Mouse (Mus musculus) cerebellum, adult (tissue): ENCODE results near the gene Kcnq4.
A peak's percentile ranks its signal among the peaks of the same experiment; 100 is the strongest.

ENCODE experiments used
- ATAC-seq: cut with Nextera tagmentation; 2 replicates; pipeline ENCODE4 v1.9.2; 2017; ENCODE audit warnings: mild to moderate bottlenecking, moderate library complexity, mixed read lengths; ENCODE audit not compliant: insufficient number of reproducible peaks, low FRiP score, low TSS enrichment

The Kcnq4 gene

GRCm38 (mm10) chr4:120747941-120748866 is at the start of gene Kcnq4:
Kcnq4 (minus strand) TSS chr4:120748612.
- ATAC-seq: no peak

GRCm38 (mm10) chr4:120796687-120797086 is 48.3 kb upstream of the Kcnq4 start:
- ATAC-seq: no peak

GRCm38 (mm10) chr4:120795646-120796045 is 47.2 kb upstream of the Kcnq4 start:
- ATAC-seq: no peak

DNA sequence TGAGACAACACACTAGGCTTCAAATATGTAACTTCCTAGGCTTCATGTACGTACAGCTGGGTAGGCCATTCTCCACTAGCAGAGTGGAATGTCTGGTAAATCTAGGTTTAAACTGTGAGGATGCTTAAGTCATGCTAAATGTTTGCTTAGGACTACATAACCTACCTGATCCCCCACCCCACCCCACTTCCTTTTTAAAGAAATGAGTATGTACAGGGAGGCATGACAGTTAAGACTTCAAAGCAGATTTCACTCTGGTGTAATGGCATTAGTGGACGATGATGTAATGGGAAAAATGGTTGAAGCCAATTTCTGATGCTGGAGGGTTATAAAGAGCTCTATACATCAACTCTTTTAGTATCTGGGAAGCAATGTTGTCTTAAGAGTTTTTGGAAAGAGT is 44.5 kb upstream of the Kcnq4 start:
- ATAC-seq: no peak

GRCm38 (mm10) chr4:120790027-120790426 is 41.6 kb upstream of the Kcnq4 start:
- peak; percentile 82 for ATAC-seq

GRCm38 (mm10) chr4:120755801-120756200 is 7.4 kb upstream of the Kcnq4 start:
- no peak for ATAC-seq

DNA sequence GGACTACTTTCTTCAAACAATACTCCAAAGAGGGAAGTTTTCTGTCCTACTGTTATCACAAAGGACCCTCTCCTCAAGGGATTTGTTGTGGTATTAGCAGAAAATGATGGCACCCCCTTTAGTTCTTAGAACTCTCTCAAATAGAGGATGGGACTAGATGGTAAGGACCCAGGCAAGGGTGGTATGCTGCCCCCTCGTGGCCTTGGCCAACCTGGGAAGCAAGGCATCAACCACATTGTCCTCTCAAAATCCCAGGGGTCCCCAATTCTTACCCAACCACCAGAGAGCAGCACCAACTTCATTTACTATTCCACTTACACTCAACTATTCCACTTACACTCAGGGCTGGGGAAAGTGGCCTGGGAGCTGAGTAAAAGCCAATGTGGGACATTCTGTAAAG is 6.9 kb upstream of the Kcnq4 start:
- peak; percentile 64; the same call in 1 of the 2 replicates for ATAC-seq

- no peak for ATAC-seq
Observed at GRCm38 (mm10) chr4:120749601-120750000, 1.2 kb upstream of the Kcnq4 start.

- no peak for ATAC-seq
Observed at GRCm38 (mm10) chr4:120747243-120747792, 1.1 kb downstream of the Kcnq4 start.

- no peak for ATAC-seq
Observed at GRCm38 (mm10) chr4:120746552-120747150, 1.8 kb downstream of the Kcnq4 start.

DNA sequence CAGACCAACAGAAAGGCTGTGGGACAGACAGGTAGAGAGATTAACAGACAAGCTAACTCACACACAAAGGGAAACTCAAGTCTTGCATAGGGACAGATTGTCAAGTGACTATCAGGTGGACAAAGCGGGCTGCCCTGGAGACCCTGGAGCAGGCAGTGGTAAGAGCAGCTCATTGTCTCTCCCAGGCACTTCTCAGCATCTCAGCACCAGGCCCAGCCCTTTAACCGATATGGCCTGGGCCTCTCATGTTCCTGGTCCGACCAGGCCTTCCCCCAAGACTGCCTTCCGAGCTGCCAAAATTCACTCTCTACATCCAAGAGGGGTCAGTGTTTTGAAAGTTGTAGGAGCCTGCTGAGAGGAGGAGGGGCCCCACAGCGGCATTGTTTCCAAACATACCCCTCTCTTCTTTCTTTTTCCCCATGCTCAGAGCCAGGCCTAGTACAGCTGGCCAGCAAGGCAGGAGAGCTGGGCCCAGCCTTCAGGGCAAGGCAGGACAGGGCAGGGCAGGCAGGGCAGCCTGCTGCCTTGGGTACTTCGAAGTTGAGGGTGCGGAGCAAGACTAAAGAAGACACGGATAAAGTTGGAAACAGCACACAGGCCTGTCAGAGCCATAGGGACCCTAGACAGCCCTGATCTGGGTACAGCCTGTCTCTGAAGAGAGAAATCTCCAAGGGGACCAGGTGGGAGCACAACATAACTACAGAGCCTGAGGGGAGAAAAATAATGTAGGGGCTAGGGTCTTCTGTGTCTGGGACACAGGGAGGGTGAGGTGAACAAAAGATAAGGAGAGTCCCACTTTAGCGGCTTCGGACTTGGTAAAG is 2.5 kb downstream of the Kcnq4 start:
- no peak for ATAC-seq

- no peak for ATAC-seq
Observed at GRCm38 (mm10) chr4:120743636-120744035, 4.8 kb downstream of the Kcnq4 start.

- no peak for ATAC-seq
Observed at GRCm38 (mm10) chr4:120741303-120741702, 7.1 kb downstream of the Kcnq4 start.

- ATAC-seq: no peak
Observed at GRCm38 (mm10) chr4:120734012-120734622, 14.3 kb downstream of the Kcnq4 start.

DNA sequence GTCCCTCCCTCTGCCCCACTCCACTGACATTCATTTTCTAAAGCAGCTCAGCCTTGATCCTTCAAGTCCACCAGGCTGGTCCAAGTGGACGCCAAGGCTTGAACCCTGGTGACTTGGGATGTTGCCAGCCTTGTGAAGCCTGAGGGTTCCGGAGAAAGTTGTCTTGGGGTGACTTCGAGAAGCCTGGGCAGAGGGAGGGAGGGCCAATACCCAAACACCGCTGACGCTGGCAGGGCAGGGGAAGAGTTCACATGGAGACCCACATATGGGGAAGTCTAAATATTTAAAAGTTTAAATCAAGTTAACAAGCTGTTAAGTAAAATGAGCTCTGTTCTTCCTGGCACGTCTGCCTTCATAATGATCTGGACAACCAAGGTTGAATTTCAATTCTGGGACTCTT is 15.7 kb downstream of the Kcnq4 start:
- no peak for ATAC-seq

GRCm38 (mm10) chr4:120731030-120731644 is 17.3 kb downstream of the Kcnq4 start:
- ATAC-seq: no peak

- ATAC-seq: no peak
Observed at GRCm38 (mm10) chr4:120730574-120730973, 17.8 kb downstream of the Kcnq4 start.

DNA sequence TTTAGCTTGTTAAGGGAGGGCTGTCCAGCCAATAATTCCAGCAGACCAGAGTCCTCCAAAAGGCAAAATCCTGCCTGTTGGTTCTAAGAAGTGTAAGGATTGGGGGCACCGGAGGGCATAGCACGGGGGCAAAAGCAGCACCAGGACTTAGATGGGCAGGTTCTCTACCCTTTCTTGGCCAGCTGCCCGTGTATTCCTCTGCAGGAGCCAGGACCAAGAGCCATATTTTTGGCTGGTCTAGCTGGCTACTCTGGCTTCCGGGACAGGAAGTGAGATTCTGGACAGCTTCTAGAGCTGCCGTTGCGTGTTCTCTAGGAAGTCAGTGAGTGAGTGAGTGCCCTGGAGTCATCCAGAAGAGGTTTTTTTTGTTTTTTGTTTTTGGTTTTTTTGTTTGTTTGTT is 18.3 kb downstream of the Kcnq4 start:
- ATAC-seq: peak; percentile 21; the same call in 1 of the 2 replicates

DNA sequence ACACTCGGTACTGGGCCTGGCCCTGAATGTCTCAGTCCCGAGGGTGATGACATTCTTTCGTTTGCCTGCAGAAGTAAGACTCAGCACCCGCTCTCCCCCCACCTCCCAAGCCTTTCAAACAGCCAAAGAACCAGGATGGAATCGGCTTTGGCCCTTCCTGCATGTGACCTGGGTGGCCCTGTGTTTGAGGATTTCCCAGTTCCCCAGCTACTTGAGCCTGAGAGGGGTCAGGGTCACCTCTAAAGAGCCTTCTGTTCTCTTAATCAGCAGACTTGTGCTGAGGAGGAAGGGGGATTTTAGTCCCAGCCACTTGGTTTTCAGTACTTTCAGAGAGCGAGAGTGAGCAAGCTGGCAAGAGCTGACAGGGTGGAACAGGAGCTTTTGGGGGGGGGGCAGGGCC is 19.0 kb downstream of the Kcnq4 start:
- no peak for ATAC-seq

- no peak for ATAC-seq
Observed at GRCm38 (mm10) chr4:120727842-120728241, 20.6 kb downstream of the Kcnq4 start.
